11 mouse cellular contexts compared by ENCODE assay signal in the genomic region with DNA sequence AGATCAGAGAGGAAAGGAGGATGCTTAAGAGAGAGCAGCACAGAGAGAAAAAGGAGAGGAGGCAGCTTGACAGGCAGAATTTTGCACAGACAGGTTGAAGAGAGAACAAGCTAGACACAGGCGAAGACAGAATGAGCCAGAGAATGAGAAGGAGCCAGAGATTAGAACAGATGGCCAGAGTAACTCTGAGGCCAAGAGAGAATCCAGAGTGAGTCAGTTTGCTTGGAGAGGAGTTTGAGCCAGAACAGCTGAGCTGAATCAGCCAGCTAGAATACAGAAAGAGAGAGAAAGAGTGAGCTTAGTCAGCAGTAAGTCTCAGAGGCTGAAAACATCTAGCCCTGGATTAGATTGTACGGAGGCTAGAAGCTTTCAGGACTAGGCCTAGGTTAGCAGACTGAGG. TPM values are rescaled to one million over a fixed set of nuclear protein-coding genes. Genes with fewer than 3 reads are reported as not detected.
DNase-seq lines count a peak whose midpoint lies in the region.
"Had no signal": no experiment of that assay in that cellular context is flagged by ENCODE, and none has a peak within 500 bp of the region (broad histone marks: within the 10 kb centered on the region; RNA-seq: fewer than 3 reads in every experiment).

No protein-coding gene starts in this region.

- DNase-seq in cerebellum, adult 18-20 months: peak; percentile 47 to 57
- no peak for DNase-seq in cerebellum, adult 8-10 months
- DNase-seq in gastrocnemius, postnatal 25 days: peak; percentile 36
- DNase-seq in gastrocnemius, postnatal 4 days (ENCODE audit: low spot score in 2 of 2): no peak
- DNase-seq in right cerebral cortex, adult 18-20 months: peak; percentile 82
- DNase-seq in right cerebral cortex, postnatal 14 days: no peak
- peak; percentile 32 for DNase-seq in skeletal muscle tissue, adult 2 months (ENCODE audit: low read depth, low spot score)
- no peak for DNase-seq in retina, postnatal 1 day
- DNase-seq: adrenal gland, postnatal 10 days; kidney, adult 2 months; lung, adult 18-20 months had no signal

RNA-seq across cellular contexts. Expression of a gene that starts 12.5 kb away (rescaled TPM):
- 10 to 100 TPM; 50.6 to 53.5 TPM for total RNA-seq in gastrocnemius, postnatal 25 days (2021)
- 10 to 100 TPM; 30.8 to 31.2 TPM for total RNA-seq in gastrocnemius, postnatal 4 days (2021)

RNA-seq across cellular contexts. Expression of a gene that starts 12.5 kb away (rescaled TPM):
- total RNA-seq in gastrocnemius, postnatal 25 days (2021): 10 to 100 TPM; 26.6 to 37.5 TPM
- 10 to 100 TPM; 53.3 to 57.8 TPM for total RNA-seq in gastrocnemius, postnatal 4 days (2021)

Comparison
In these comparisons a context has a peak if more than half of its experiments do, and no peak if none do; other contexts are left out.
1. DNase-seq: peak in cerebellum, adult 18-20 months (2 of 2), gastrocnemius, postnatal 25 days (single experiment), right cerebral cortex, adult 18-20 months (single experiment) and skeletal muscle tissue, adult 2 months (single experiment); none in cerebellum, adult 8-10 months (single experiment), gastrocnemius, postnatal 4 days (0 of 2), right cerebral cortex, postnatal 14 days (single experiment) and retina, postnatal 1 day (single experiment).